Mouse (Mus musculus) kidney, embryonic 14.5 days (tissue): ENCODE results near the gene Selenbp1. TPM values are rescaled to one million over a fixed set of nuclear protein-coding genes. Genes with fewer than 3 reads are reported as not detected.
"Not testable (repeated sequence)": the region's sequence is repeated elsewhere in the genome, so short reads cannot be mapped to it uniquely, and the experiment has no call there.

Source experiments
- ATAC-seq: fragments of 200-750 bp; cut with Nextera tagmentation; 2 replicates; pipeline ENCODE4 v1.8.0; 2017; ENCODE audit warnings: moderate number of reproducible peaks, mild to moderate bottlenecking, moderate TSS enrichment, moderate library complexity; ENCODE audit not compliant: low FRiP score, low TSS enrichment
- H3K27ac ChIP-seq: fragments of 300-500 bp; sonication (generic); 2 replicates; pipeline ENCODE4 v1.5.1; 2014; ENCODE audit warnings: low read depth, mild to moderate bottlenecking, low read length, moderate library complexity, mixed read lengths
- H3K27me3 ChIP-seq: fragments of 300-500 bp; sonication (generic); 2 replicates; pipeline ENCODE4 v1.6.1; 2014; ENCODE audit warnings: mild to moderate bottlenecking, low read length; ENCODE audit not compliant: control insufficient read depth, insufficient read depth
- H3K36me3 ChIP-seq: fragments of 300-500 bp; sonication (generic); 2 replicates; pipeline ENCODE4 v1.6.1; 2014; ENCODE audit warnings: low read length, mixed read lengths; ENCODE audit not compliant: control insufficient read depth, insufficient read depth
- H3K4me1 ChIP-seq: fragments of 300-500 bp; sonication (generic); 2 replicates; pipeline ENCODE4 v1.6.1; 2014; ENCODE audit warnings: low read length, mixed read lengths; ENCODE audit not compliant: control insufficient read depth, insufficient read depth
- H3K4me2 ChIP-seq: fragments of 300-500 bp; sonication (generic); replicated peaks from 2 replicates; pipeline ENCODE4 v1.6.1; 2014; ENCODE audit warnings: low read depth, mild to moderate bottlenecking, low read length
- H3K4me3 ChIP-seq: fragments of 300-500 bp; sonication (generic); 2 replicates; pipeline ENCODE4 v1.5.1; 2014; ENCODE audit warnings: mild to moderate bottlenecking, low read length
- H3K9ac ChIP-seq: fragments of 300-500 bp; sonication (generic); 2 replicates; pipeline ENCODE4 v1.6.1; 2014; ENCODE audit warnings: low read depth, mild to moderate bottlenecking, low read length, moderate library complexity
- H3K9me3 ChIP-seq: fragments of 300-500 bp; sonication (generic); 2 replicates; pipeline ENCODE4 v1.6.1; 2016; ENCODE audit warnings: low read length; ENCODE audit not compliant: control insufficient read depth
- WGBS: fragments of 180-500 bp; shearing (Covaris S2); extraction: QIAGEN DNeasy Blood & Tissue Kit; methylation state at CpG from one replicate; pipeline ENCODE4 v1.1.7; 2014; 5-methylcytosine and 5-hydroxymethylcytosine counted together
- polyA plus RNA-seq: library from polyadenylated mRNA; unstranded; fragments of >200 nt; fragmentation: Nextera tagmentation; extraction: Ambion mirVana; gene quantifications from 2 replicates; pipeline ENCODE4 v1.2.1, GENCODE M21; 2014

Selenbp1 gene
- polyA plus RNA-seq, 1 experiment from 2014 or later, result 40.0 TPM

DNA sequence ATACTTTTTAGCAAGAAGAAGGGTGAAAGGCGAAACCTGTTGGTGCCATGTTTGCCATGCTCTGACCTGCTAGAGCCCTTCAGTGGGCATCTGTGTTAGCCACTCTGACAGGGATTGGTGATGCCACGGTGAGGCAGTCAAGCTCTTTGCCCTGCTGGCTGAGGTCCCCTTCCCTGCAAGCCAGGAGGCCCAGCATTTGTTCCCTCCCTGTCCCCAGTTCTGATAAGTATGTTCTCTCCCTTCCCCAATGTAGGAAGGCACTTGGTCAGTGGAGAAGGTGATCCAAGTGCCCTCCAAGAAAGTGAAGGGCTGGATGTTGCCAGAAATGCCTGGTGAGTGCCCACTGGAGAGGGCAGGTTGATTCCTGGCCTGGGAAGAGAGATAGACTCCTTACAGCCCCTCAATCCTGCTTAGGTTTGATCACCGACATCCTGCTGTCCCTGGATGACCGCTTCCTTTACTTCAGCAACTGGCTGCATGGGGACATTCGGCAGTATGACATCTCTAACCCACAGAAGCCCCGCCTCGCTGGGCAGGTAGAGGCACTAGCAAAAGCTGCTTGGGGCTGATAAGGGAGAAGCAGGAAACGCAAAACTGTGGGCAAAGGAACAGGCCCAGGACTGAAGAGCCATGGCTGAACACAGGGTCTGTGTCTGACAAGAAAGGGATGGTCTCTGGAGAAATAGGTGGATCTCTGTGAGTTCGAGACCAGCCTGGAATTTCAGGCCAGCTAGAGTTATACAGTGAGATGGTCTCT is 9.5 kb downstream of the Selenbp1 start:
- not testable (repeated sequence) for H3K9me3 ChIP-seq, H3K4me2 ChIP-seq, H3K36me3 ChIP-seq, H3K27ac ChIP-seq, H3K4me3 ChIP-seq, H3K4me1 ChIP-seq, ATAC-seq, H3K9ac ChIP-seq, H3K27me3 ChIP-seq
- 70% methylated on average over 8 of the region's 9 CpGs for WGBS

GRCm38 (mm10) chr3:94943706-94944105 is 10.8 kb downstream of the Selenbp1 start:
- H3K36me3 ChIP-seq, H3K27me3 ChIP-seq, H3K27ac ChIP-seq, H3K4me1 ChIP-seq, H3K4me2 ChIP-seq, H3K9ac ChIP-seq, H3K9me3 ChIP-seq, H3K4me3 ChIP-seq: not testable (repeated sequence)
- 0 out of 2 replicates have a peak, but pooled peaks have one; percentile 24 for ATAC-seq
- 41% methylated on average over 4 of the region's 4 CpGs for WGBS

DNA sequence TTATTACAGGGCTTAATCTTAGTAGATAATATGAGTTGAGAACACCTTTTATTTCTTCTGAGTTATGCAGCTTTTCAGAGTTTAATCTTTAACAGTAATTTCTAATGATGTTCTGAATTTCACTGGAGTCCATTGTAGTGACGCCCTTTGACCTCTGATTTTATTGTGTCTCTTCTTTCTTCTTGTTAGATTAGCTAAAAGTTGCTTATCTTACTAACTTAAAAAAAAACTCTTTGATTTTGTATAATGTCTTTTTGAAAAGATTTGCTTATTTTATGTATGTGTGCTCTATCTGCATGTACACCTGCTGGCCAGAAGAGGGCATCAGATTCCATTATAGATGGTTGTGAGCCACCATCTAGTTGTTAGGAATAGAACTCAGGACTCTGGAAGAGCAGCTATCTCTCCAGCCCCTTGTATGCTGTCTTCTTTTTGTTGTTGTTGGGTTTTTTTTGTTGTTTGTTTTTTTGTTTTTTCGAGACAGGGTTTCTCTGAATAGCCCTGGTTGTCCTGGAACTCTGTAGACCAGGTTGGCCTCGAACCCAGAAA is 15.3 kb downstream of the Selenbp1 start:
- Histone ChIP-seq H3K36me3 (0 out of 2 replicates have a peak, but pooled peaks cover 2% of the 10 kb centered on the region), H3K4me3 (no peak overlapping the region), H3K27ac (no peak overlapping the region), H3K4me1 (peaks cover 7% of the 10 kb centered on the region), H3K27me3 (no peaks in the 10 kb centered on the region), H3K4me2 (no peak overlapping the region), H3K9me3 (no peaks in the 10 kb centered on the region), H3K9ac (no peak overlapping the region)
- no peak for ATAC-seq
- 79% methylated on average over 3 of the region's 3 CpGs for WGBS

DNA sequence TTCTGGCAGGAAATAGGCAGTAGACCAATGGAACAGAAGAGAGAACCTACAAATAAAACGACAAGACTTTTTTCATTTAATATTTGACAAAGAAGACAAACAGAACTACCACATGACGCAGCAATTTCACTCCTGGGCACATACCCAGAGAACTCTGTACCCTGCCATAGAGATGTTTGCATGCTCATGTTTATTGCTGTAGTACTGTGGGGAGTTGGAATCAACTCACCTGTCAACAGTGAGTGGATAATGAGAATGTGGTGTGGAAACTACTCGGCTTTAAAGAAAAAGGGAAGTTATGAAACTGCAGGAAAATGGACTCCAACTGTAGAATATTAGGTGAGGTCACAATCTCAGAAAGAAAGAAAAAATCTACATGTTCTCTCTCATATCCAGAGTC is 16.8 kb downstream of the Selenbp1 start:
- H3K9me3 ChIP-seq, result no peaks in the 10 kb centered on the region
- H3K9ac ChIP-seq, result no peak overlapping the region
- peaks cover 9% of the 10 kb centered on the region for H3K4me1 ChIP-seq
- H3K27ac ChIP-seq, result no peak overlapping the region
- H3K27me3 ChIP-seq, result no peaks in the 10 kb centered on the region
- H3K36me3 ChIP-seq, result 0 out of 2 replicates have a peak, but pooled peaks cover 2% of the 10 kb centered on the region
- H3K4me2 ChIP-seq, result no peak overlapping the region
- ATAC-seq, result no peak
- H3K4me3 ChIP-seq, result no peak overlapping the region
- 89% methylated on average over 3 of the region's 3 CpGs for WGBS

GRCm38 (mm10) chr3:94952806-94953205 is 19.9 kb downstream of the Selenbp1 start:
- no peaks in the 10 kb centered on the region for H3K27me3 ChIP-seq
- H3K4me2 ChIP-seq, result peak overlapping the region; percentile 67
- no peaks in the 10 kb centered on the region for H3K9me3 ChIP-seq
- 63% methylated on average over 5 of the region's 5 CpGs for WGBS
- peaks cover 27% of the 10 kb centered on the region for H3K36me3 ChIP-seq
- 0 out of 2 replicates have a peak overlapping the region, but pooled peaks have one; percentile 89 for H3K9ac ChIP-seq
- peaks cover 13% of the 10 kb centered on the region for H3K4me1 ChIP-seq
- H3K4me3 ChIP-seq, result peak overlapping the region; percentile 79
- peak overlapping the region; percentile 92; the same call in 1 of the 2 replicates for H3K27ac ChIP-seq
- no peak for ATAC-seq

DNA sequence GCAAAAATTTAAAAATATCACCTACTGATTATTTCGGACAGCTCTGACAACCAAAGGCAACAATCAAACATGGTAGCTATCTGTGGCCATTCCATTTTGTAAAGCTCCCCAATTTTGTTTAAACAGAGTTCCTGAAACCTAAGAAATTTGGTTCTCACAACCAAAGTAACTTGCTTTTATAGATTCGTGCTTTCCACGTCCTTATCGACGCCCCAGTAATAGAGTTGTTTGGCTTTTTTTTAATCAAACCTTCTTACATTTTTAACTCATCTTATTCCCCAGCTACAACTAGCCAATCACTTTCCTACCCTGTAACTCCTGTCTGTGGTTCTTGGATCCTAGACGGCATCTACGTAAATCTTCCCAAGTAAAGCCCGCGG is 20.5 kb downstream of the Selenbp1 start:
- peaks cover 33% of the 10 kb centered on the region for H3K36me3 ChIP-seq
- no peaks in the 10 kb centered on the region for H3K9me3 ChIP-seq
- ATAC-seq, result no peak; the same call in 1 of the 2 replicates
- 17% methylated on average over 9 of the region's 9 CpGs for WGBS
- H3K27ac ChIP-seq, result peak overlapping the region; percentile 92
- H3K9ac ChIP-seq, result peak overlapping the region; percentile 89; the same call in 1 of the 2 replicates
- peaks cover 13% of the 10 kb centered on the region for H3K4me1 ChIP-seq
- H3K4me2 ChIP-seq, result peak overlapping the region; percentile 67
- H3K27me3 ChIP-seq, result no peaks in the 10 kb centered on the region
- H3K4me3 ChIP-seq, result peak overlapping the region; percentile 79

DNA sequence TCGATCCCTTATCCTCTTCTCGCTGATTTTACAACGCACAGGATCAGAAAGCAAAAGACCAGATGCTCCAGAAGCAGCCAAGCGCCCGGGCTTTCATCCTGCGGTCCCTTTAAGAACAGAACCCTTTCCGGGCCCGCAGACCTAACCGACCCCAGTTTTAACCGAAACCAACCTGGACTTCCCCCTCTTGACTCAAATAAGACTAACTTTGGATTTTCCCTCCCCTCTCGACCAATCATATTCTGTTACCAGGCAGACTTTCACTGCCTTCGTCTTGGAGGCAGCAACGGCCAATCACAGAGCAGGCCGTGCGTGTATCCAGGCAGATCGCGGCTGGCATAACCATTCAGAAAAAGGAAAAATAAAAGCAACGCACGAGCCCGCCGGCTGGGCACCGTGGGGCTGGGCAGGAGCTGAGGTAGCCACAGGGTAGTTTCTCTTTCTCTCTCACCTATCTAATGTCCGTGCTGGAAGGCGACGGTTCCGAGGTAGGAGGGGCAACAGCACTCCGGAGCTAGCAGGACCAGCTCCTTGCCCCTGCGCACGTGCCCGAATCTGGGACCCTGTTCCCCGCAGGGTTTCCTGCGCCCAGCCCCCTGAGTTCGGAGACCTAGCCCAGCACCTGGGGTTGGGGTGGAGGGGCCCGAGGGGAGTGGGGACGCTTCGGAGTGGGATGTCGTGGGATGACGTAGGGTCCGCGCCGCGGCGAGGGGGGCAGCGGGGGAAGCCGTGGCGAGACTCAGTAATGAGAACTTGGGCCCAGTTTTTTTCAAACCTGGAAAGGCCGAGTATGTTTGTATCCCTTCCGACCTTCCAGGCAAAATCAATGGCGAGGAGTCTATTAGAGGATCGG is 21.1 kb downstream of the Selenbp1 start, which contains the start of gene Rfx5:
Gene Rfx5, plus strand, starts transcription at position 312 of the 853 bp plus-strand sequence.
- Histone ChIP-seq H3K9ac (peak within 1 kb of the TSS; percentile 89), H3K9me3 (no peaks in the 10 kb centered on the region), H3K36me3 (peaks cover 37% of the 10 kb centered on the region), H3K27ac (peak within 1 kb of the TSS; percentile 92), H3K4me3 (peak within 1 kb of the TSS; percentile 79), H3K4me1 (peaks cover 13% of the 10 kb centered on the region), H3K4me2 (peak within 1 kb of the TSS; percentile 67), H3K27me3 (no peaks in the 10 kb centered on the region)
- peak; percentile 98 for ATAC-seq
- under 1% methylated on average over 50 of the region's 50 CpGs for WGBS

DNA sequence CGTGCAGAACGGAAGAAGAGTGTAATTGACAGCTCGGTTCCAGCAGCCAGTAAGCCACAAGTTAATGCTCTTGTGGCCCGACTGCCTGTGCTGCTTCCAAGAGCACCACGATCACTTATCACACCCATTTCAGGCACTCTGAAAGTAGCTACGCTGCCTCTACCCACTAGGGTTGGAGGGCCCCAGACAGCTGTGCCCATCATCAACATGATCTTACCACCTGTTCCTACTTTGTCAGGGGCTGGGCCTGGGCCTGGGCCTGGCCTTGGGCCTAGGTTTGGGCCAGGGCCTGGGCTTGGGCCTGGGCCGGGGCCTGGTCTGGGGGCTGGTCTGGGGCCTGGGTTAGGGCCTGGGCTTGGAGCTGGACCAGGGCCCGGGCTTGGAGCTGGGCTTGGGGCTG is 25.4 kb downstream of the Selenbp1 start:
- ATAC-seq, result no peak
- Histone ChIP-seq H3K27ac (no peak overlapping the region), H3K9ac (no peak overlapping the region), H3K36me3 (peaks cover 35% of the 10 kb centered on the region), H3K27me3 (no peaks in the 10 kb centered on the region), H3K4me3 (no peak overlapping the region), H3K4me1 (peaks cover 5% of the 10 kb centered on the region; the same call in 1 of the 2 replicates), H3K9me3 (no peaks in the 10 kb centered on the region), H3K4me2 (no peak overlapping the region)
- WGBS, result 94% methylated on average over 8 of the region's 8 CpGs
